Mouse (Mus musculus) CH12.LX (cell line): ENCODE measurements around the gene B430306N03Rik. TPM values are rescaled to one million over a fixed set of nuclear protein-coding genes. Genes with fewer than 3 reads are reported as not detected.

Experiments
- DNase-seq: peaks from one replicate; pipeline ENCODE4 v3.0.0-alpha.2; 2013; ENCODE audit errors: extremely low read depth
- H3K27ac ChIP-seq: 2 replicates; pipeline ENCODE4 v1.5.1; 2012; ENCODE audit warnings: low read depth, mild to moderate bottlenecking, control low read depth, moderate library complexity; ENCODE audit not compliant: insufficient read depth
- H3K27me3 ChIP-seq: replicated peaks from 2 replicates; pipeline ENCODE3; 2012; ENCODE audit warnings: inconsistent platforms
- H3K36me3 ChIP-seq, 2 experiments: replicated peaks in 1 of 2; 2 replicates each; pipeline versions ENCODE3 to v1.6.1; 2012; ENCODE audit warnings: inconsistent platforms in 1 of 2, low read length in 1 of 2, mild to moderate bottlenecking in 1 of 2, mixed read lengths in 1 of 2, moderate library complexity in 1 of 2; ENCODE audit not compliant: control insufficient read depth in 1 of 2, insufficient read depth in 1 of 2
- H3K4me1 ChIP-seq, 2 experiments: 2 replicates each; pipeline ENCODE4 v1.6.1; 2012; ENCODE audit warnings: inconsistent platforms in 1 of 2, moderate library complexity in 1 of 2; ENCODE audit not compliant: insufficient read depth in 2 of 2, control insufficient read depth in 1 of 2
- H3K4me2 ChIP-seq: 2 replicates; pipeline ENCODE4 v1.6.1; 2012; ENCODE audit warnings: low read depth, mild to moderate bottlenecking, control low read depth; ENCODE audit not compliant: poor library complexity, insufficient read depth, severe bottlenecking
- H3K4me3 ChIP-seq, 3 experiments: fragments of 150-350 bp in 1 of 3; sonication (generic) in 1 of 3; replicated peaks in 1 of 3; 2 replicates each; pipeline versions ENCODE3 to v1.5.1; 2011 to 2012; ENCODE audit warnings: low read depth in 2 of 3, low read length in 2 of 3, mild to moderate bottlenecking in 2 of 3, moderate library complexity in 2 of 3, control low read depth in 1 of 3, improper control_type of control experiment in 1 of 3, inconsistent platforms in 1 of 3, mixed read lengths in 1 of 3; ENCODE audit not compliant: poor library complexity in 1 of 3
- H3K79me2 ChIP-seq: replicated peaks from 2 replicates; pipeline ENCODE4 v1.6.1; 2012; ENCODE audit warnings: mild to moderate bottlenecking, moderate library complexity; ENCODE audit not compliant: control insufficient read depth, poor library complexity, insufficient read depth, severe bottlenecking; ENCODE audit errors: extremely low read depth
- H3K9ac ChIP-seq: 2 replicates; pipeline ENCODE4 v1.6.1; 2012; ENCODE audit warnings: low read depth, mild to moderate bottlenecking, control low read depth, moderate library complexity; ENCODE audit not compliant: insufficient read depth
- H3K9me3 ChIP-seq: replicated peaks from 2 replicates; pipeline ENCODE3; 2012; ENCODE audit warnings: low read length, inconsistent platforms, mixed read lengths
- BHLHE40 ChIP-seq: IDR thresholded peaks from 2 replicates; pipeline ENCODE4 v1.6.1; 2011; ENCODE audit warnings: mild to moderate bottlenecking, low read depth, low read length, improper control_type of control experiment
- CHD1 ChIP-seq: IDR thresholded peaks from 2 replicates; pipeline ENCODE4 v1.6.1; 2012; ENCODE audit warnings: low read depth, low read length, improper control_type of control experiment, inconsistent platforms
- CTCF ChIP-seq, 2 experiments: IDR thresholded peaks in 1 of 2; conservative IDR thresholded peaks in 1 of 2; 2 replicates each; pipeline ENCODE4 v1.5.1; 2011 to 2012; ENCODE audit warnings: low read depth in 2 of 2, low read length in 2 of 2, improper control_type of control experiment in 1 of 2, inconsistent platforms in 1 of 2, mild to moderate bottlenecking in 1 of 2, moderate library complexity in 1 of 2
- ELF1 ChIP-seq: IDR thresholded peaks from 2 replicates; pipeline ENCODE4 v1.6.1; 2014; ENCODE audit warnings: low read depth, mild to moderate bottlenecking, inconsistent platforms, low read length, improper control_type of control experiment
- EP300 ChIP-seq: IDR thresholded peaks from 2 replicates; pipeline ENCODE4 v1.6.1; 2011; ENCODE audit warnings: low read length, improper control_type of control experiment
- ETS1 ChIP-seq: conservative IDR thresholded peaks from 2 replicates; pipeline ENCODE4 v1.6.1; 2012; ENCODE audit warnings: low read depth, mild to moderate bottlenecking, inconsistent platforms, low read length, improper control_type of control experiment, moderate library complexity
- IRF4 ChIP-seq: IDR thresholded peaks from 2 replicates; pipeline ENCODE4 v1.6.1; 2014; ENCODE audit warnings: low read depth, mild to moderate bottlenecking, inconsistent platforms, low read length, improper control_type of control experiment
- JUN ChIP-seq: IDR thresholded peaks from 2 replicates; pipeline ENCODE4 v1.6.1; 2011; ENCODE audit warnings: low read depth, mild to moderate bottlenecking, low read length, improper control_type of control experiment, moderate library complexity; ENCODE audit not compliant: insufficient read depth
- JUND ChIP-seq: conservative IDR thresholded peaks from 2 replicates; pipeline ENCODE4 v1.6.1; 2011; ENCODE audit warnings: low read depth, low read length, improper control_type of control experiment
- KAT2A ChIP-seq: IDR thresholded peaks from 2 replicates; pipeline ENCODE4 v1.6.1; 2012; ENCODE audit warnings: low read length, improper control_type of control experiment, inconsistent platforms; ENCODE audit not compliant: insufficient replicate concordance
- MAFK ChIP-seq: IDR thresholded peaks from 2 replicates; pipeline ENCODE4 v1.6.1; 2011; ENCODE audit warnings: low read length, improper control_type of control experiment; ENCODE audit not compliant: insufficient replicate concordance
- MEF2A ChIP-seq: IDR thresholded peaks from 2 replicates; pipeline ENCODE4 v1.6.1; 2014; ENCODE audit warnings: low read depth, mild to moderate bottlenecking, inconsistent platforms, low read length, improper control_type of control experiment, borderline replicate concordance
- MXI1 ChIP-seq: IDR thresholded peaks from 2 replicates; pipeline ENCODE4 v1.6.1; 2011; ENCODE audit warnings: mild to moderate bottlenecking, low read depth, low read length, improper control_type of control experiment
- MYC ChIP-seq: IDR thresholded peaks from 2 replicates; pipeline ENCODE4 v1.6.1; 2011; ENCODE audit warnings: low read depth, mild to moderate bottlenecking, improper control_type of control experiment, low read length
- PAX5 ChIP-seq: IDR thresholded peaks from 2 replicates; pipeline ENCODE4 v1.6.1; 2012; ENCODE audit warnings: low read length, inconsistent platforms, mixed read lengths
- POLR2A ChIP-seq: IDR thresholded peaks from 2 replicates; pipeline ENCODE4 v1.6.1; 2011; ENCODE audit warnings: low read depth, mild to moderate bottlenecking, improper control_type of control experiment, low read length
- POLR2AphosphoS2 ChIP-seq: IDR thresholded peaks from 2 replicates; pipeline ENCODE4 v1.6.1; 2011; ENCODE audit warnings: low read depth, low read length, improper control_type of control experiment
- RAD21 ChIP-seq: IDR thresholded peaks from 2 replicates; pipeline ENCODE4 v1.6.1; 2011; ENCODE audit warnings: low read depth, mild to moderate bottlenecking, low read length, improper control_type of control experiment, moderate library complexity
- RCOR1 ChIP-seq: conservative IDR thresholded peaks from 2 replicates; pipeline ENCODE4 v1.6.1; 2012; ENCODE audit warnings: low read depth, mild to moderate bottlenecking, inconsistent platforms, low read length, improper control_type of control experiment
- SIN3A ChIP-seq: IDR thresholded peaks from 2 replicates; pipeline ENCODE4 v1.6.1; 2012; ENCODE audit warnings: low read length, improper control_type of control experiment, inconsistent platforms
- UBTF ChIP-seq: IDR thresholded peaks from 2 replicates; pipeline ENCODE4 v1.6.1; 2012; ENCODE audit warnings: low read depth, mild to moderate bottlenecking, inconsistent platforms, low read length, improper control_type of control experiment, moderate library complexity
- ZC3H11A ChIP-seq: IDR thresholded peaks from 2 replicates; pipeline ENCODE4 v1.6.1; 2012; ENCODE audit warnings: low read depth, mild to moderate bottlenecking, inconsistent platforms, low read length, improper control_type of control experiment
- ZNF384 ChIP-seq: IDR thresholded peaks from 2 replicates; pipeline ENCODE4 v1.6.1; 2012; ENCODE audit warnings: low read depth, low read length, improper control_type of control experiment, inconsistent platforms
- dilution Hi-C: fragments of 300-500 bp; cut with MboI; formaldehyde crosslinking; loops from 2 replicates; pipeline ENCODE4 v1.14.3; 2020; ENCODE audit warnings: low sequenced_read_pairs; ENCODE audit not compliant: extremely low pct_unique_long_range_greater_than_20kb, extremely low pct_ligation_motif_present
- in situ Hi-C: fragments of 300-500 bp; cut with MboI; formaldehyde crosslinking; loops from 3 replicates; pipeline ENCODE4 v1.14.3; 2019; ENCODE audit warnings: low sequenced_read_pairs, low pct_ligation_motif_present, low pct_unique_long_range_greater_than_20kb, mixed read lengths
- polyA plus RNA-seq: library from polyadenylated mRNA; unstranded; fragments of >175 nt; gene quantifications from 2 replicates; pipeline ENCODE4 v1.2.1, GENCODE M21; 2012; ENCODE audit warnings: low read depth; ENCODE audit not compliant: insufficient read length
- total RNA-seq, 2 experiments: library from RNA; depleted of rRNA; stranded (reverse); fragments of 300-350 nt in 1 of 2; fragments of >200 nt in 1 of 2; gene quantifications; 2 replicates each; pipeline ENCODE4 v1.2.3; 2012 to 2014

B430306N03Rik gene
- total and polyA plus RNA-seq, 3 experiments, result 0.08 to 1.0 (median 0.21) TPM

DNA sequence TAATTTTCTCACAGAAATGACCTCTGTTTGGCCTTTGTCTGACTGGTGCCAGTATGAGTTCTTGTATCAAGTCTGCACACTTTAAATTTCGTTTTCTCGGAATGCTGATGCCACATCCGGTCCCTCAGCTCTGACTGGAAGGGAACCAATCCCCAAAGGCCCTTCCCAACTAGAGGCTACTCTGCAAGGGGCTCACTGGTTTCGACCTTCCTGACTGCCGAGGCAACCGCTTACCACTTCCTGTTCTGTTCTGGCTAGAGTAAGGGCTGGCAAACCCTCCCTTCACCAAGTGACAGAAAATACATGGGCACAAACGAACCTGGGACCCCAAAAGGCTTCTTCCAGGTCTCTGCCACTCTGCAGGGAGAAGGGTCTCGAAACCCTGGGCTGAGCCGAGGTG, 15.1 kb upstream of the B430306N03Rik start:
- in situ Hi-C loops (no loop called here), dilution Hi-C loops (no loop called here)
- Histone ChIP-seq H3K27me3 (no peaks in the 10 kb centered on the region), H3K4me3 (peak overlapping the region in 2 of 3 experiments; percentile 55 to 58), H3K27ac (no peak overlapping the region), H3K9me3 (peaks cover 5% of the 10 kb centered on the region), H3K79me2 (no peaks in the 10 kb centered on the region), H3K4me1 (peaks cover 15 to 46% of the 10 kb centered on the region in 2 experiments), H3K36me3 (peaks cover 0 to 24% of the 10 kb centered on the region in 2 experiments), H3K4me2 (peak overlapping the region; percentile 33), H3K9ac (no peak overlapping the region)
- no peak for TF ChIP-seq PAX5
- TF ChIP-seq SIN3A, result no peak; the same call in 1 of the 2 replicates
- TF ChIP-seq KAT2A, result 0 out of 2 replicates have a peak, but pooled peaks have one; percentile 37
- peak; percentile 38; the same call in 1 of the 2 replicates for TF ChIP-seq BHLHE40
- 0 out of 2 replicates have a peak, but pooled peaks have one; percentile 14 for TF ChIP-seq MAFK
- peak; percentile 31; the same call in 1 of the 2 replicates for TF ChIP-seq MEF2A
- 0 out of 2 replicates have a peak, but pooled peaks have one; percentile 6 for TF ChIP-seq ETS1
- TF ChIP-seq ELF1, result peak; percentile 59
- peak; percentile 36; the same call in 1 of the 2 replicates for TF ChIP-seq EP300
- peak; percentile 71 for DNase-seq

DNA sequence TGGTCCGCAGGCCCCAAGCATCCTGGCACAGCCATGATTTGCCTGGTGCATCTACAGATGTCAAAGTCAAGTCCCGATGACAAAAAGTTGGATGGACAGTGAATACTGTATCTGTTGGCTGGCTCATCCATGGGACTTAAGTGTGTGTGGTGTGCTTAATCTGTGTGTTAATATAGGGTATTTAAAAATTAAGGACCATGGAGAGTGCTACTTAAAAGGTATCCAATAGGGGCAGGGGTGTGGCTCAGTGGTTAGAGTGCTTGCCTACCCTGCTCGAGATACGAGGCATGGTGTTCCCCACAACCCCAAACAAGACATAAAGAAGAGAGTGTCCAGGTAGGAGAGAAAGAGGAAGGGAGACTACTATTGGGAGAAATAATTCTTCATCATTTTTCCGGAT, 14.1 kb upstream of the B430306N03Rik start:
- DNase-seq, result no peak
- no peaks in the 10 kb centered on the region for H3K79me2 ChIP-seq
- H3K4me3 ChIP-seq, result no peak overlapping the region
- peaks cover 0 to 27% of the 10 kb centered on the region in 2 experiments for H3K36me3 ChIP-seq
- in situ Hi-C loops (no loop called here), dilution Hi-C loops (no loop called here)
- no peak overlapping the region for H3K27ac ChIP-seq
- TF ChIP-seq ZNF384 (no peak), JUN (no peak), SIN3A (no peak), UBTF (no peak), POLR2A (no peak), MXI1 (no peak), JUND (no peak), KAT2A (no peak), RCOR1 (no peak), MYC (no peak), CTCF (conservative IDR thresholded peaks at IDR 0.05 in 1 of 2, IDR thresholded peaks at IDR 0.05 in 1 of 2; ENCODE audit: low read depth in 2 of 2, low read length in 2 of 2) (no peak), RAD21 (no peak), ZC3H11A (no peak), POLR2AphosphoS2 (no peak), ELF1 (no peak), IRF4 (no peak), CHD1 (no peak)
- H3K9me3 ChIP-seq, result no peaks in the 10 kb centered on the region
- H3K27me3 ChIP-seq, result no peaks in the 10 kb centered on the region
- H3K4me1 ChIP-seq, result peaks cover 15 to 44% of the 10 kb centered on the region in 2 experiments
- no peak overlapping the region for H3K9ac ChIP-seq
- H3K4me2 ChIP-seq, result no peak overlapping the region
